Mouse (Mus musculus) c-Kit-positive CD71-positive TER-119-positive erythroid progenitor cells, embryonic 14.5 days (primary cell): ENCODE data around the gene Rnls.

Source experiments
- DNase-seq: peaks from one replicate; pipeline ENCODE4 v3.0.0-alpha.2; 2013; ENCODE audit warnings: low spot score

Rnls gene

DNA sequence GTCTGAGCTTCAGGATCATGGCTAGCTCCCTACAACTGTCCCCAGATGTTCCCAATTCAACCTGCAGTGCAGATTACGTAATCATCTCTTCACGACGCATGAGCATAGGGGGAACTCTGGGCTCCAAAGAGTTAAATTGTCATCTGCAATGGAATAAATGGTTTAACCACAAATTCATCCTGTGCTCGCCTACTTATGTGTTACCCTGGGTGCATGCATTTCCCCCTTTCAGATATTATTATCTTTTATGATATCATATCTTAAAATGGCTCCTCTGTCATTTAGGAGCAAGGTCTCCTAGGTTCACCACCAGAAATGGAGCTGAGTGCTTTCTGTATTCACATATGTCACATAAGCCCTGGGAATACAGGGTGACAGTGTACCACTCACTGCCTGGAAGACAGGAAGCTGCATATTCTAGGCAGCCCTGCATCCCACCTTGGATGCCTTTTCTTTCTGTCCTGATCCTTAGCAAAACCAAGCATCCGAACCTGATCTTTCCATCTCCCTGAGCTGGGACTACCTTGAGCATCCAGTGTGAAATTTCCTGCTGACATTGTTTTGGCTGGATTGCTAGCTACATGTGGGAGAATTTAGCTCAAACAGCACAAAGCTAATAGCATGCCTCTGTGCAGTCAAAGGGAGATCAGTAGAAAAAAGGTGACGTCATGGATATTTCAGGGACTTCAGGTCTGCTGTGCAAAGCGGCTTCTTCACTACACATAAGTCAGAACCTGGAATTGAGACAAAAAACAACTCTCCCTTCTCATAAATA, 289.9 kb downstream of the Rnls start:
- no peak for DNase-seq

- peak; percentile 15 for DNase-seq
These were observed 290.7 kb downstream of the Rnls start for GRCm38 (mm10) chr19:33101093-33102007.

GRCm38 (mm10) chr19:33100598-33100997, 291.5 kb downstream of the Rnls start:
- no peak for DNase-seq

DNA sequence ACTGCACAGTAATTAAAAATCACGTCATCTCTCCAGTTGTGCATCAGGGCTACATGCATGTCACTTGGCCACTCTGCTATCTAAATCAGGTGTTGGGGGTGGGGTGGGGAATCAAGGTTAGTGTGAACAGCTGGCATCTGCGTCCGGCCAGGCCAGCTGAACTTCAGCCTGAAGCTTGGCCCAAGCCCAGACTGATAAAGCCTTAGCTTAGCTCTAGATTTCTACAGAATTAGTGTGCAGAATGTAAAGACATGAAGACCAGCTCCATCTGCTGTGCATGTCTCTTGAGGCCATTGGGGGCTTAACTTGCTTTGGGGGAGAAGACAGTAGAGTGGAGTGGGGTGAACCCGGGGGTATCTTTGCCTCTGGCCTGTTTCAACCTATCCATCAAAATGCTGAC, 292.1 kb downstream of the Rnls start:
- no peak for DNase-seq

DNA sequence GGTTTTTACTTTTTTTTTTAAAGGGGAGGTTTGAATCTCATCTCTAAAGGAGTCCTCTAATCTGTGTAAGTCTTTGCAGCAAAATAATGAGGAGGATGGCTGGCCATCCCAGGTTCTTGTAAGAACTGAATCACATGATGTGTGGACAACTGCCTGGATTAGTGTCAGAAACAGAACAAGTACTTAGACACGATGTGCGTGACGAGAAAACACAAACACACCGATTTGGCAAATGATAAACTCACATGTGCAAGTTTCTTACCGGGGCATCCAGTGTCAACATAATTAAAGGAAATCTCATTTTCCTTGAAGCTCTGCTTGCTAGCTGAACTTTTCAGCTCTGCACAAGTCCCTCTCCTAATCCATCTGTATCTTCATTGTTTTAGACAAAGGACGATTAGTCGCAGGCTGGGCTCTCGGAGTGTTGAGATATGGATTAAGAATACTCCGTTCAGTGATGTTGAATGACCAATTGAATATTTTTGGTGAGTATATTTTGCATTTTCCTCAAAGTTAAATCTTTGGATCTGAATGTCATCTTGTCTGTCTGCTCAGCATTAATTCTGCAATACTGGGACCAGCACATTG, 292.8 kb downstream of the Rnls start:
- no peak for DNase-seq

DNA sequence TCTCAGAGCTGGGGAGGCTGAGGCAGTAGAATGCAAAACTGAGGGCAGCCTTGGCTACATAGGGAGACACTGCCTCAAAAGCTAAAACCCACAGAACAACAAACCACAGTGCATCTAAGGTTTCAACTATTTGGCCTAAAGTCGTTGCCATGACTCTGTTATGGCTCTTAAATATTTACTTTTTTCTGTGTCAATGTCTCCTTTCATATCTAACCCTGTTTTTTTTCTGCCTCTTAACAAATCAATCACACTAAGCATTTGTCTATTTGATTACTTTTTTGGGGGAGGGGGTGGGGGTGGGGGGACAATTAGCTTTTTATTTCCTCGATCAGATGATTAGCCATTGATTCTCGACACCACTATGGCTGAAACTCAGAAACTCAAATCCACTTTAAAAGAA, 294.4 kb downstream of the Rnls start:
- DNase-seq = no peak

- no peak for DNase-seq
These were observed 295.5 kb downstream of the Rnls start for GRCm38 (mm10) chr19:33096581-33096980.

GRCm38 (mm10) chr19:33092575-33092974, 299.5 kb downstream of the Rnls start:
- DNase-seq = no peak

DNA sequence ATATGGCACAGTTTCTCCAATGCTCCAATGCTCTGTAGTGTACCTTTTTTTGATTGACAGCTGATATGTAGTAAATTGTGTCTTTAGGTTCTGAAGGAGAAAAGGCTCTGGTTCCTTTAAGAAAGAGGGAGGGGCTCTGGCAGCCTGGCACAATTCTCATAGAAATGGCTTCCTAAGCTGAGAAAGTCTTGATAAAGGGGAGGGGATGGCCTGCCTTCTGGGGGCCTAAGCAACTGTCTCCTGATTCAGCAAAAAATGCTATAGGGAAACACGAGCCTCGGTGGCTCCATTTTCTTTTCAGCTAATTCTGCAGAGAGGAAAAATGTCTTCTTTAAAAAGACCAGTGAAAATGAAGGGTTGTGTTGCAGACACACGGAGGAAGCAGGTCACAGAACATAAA, 300.8 kb downstream of the Rnls start:
- no peak for DNase-seq

DNA sequence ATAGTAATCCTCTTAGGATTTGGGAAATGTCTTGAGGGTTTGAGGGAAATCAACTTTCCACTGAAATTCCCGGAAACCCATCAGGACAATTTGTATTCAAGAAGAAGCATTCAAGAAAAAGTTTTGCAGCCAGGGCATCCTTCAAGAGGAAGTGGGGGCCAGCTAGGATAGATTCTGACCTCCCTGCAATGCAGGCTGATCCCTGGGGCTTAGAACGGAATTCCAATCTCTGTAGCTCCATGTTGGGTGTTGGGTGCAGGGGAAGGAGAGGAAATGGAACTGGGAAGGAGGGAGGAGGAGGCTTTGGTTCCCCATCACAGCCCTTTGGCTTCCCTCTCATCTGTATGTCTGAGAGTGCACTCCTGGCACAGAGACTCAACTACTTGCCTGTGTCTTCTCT, 303.2 kb downstream of the Rnls start:
- no peak for DNase-seq

DNA sequence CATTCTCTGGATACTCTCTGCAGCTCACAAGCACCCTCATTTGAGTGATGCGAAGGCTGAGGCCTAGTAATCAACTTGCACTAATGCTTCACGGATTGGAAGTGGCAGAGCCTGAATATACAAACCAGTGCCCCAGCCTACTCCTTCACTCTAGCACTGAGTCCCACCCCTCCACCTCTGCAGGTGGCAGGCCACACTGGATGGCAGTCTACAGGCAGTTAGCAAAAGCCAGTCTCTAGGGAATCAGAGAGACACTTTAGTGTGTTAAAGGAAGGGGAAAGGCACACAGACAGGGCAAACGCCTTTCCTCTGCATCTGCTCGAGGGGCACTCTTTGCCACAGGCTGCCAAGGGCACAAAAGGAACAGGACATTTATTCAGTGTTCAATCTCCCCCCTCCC, 304.1 kb downstream of the Rnls start:
- no peak for DNase-seq
